8 mouse cellular contexts compared by ENCODE assay signal in the genomic region with DNA sequence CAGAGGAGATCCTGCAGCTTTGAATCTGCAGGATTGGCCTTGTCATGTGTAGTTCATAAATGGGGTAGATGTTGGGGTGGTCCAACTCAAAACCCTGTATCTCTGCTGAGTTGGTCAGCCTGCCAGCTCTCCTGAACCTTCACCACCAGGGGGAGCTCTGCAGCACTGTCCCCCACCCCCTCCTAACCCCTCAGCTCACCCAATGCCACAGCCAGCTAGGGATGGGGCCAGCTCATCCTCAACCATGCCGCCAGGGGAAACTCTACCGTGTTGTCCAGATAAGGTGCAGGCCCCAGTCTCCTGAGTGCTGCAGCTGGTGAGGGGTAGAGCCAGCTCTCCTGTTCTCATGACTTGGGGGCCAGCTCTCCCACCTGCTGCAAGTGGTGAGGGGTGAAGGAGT.
DNase-seq lines count a peak whose midpoint lies in the region; ATAC-seq and TF ChIP-seq lines count a peak whose summit lies in the region.

No protein-coding gene starts in this region.

- H3K9me3 ChIP-seq in neural tube, embryonic 15.5 days (replicated peaks) = no peaks in the 10 kb centered on the region

- WGBS in neural tube, embryonic 15.5 days = 45% methylated on average over 2 of the region's 2 CpGs

- no peaks in the 10 kb centered on the region for H3K27me3 ChIP-seq in neural tube, embryonic 15.5 days (replicated peaks)

- no peak overlapping the region for H3K4me3 ChIP-seq in neural tube, embryonic 15.5 days (replicated peaks)
- H3K4me3 ChIP-seq in cortical plate, adult 2 months (ENCODE audit: insufficient read depth, low read length) = no peak overlapping the region

- H3K4me1 ChIP-seq in neural tube, embryonic 15.5 days = no peaks in the 10 kb centered on the region
- no peaks in the 10 kb centered on the region for H3K4me1 ChIP-seq in cortical plate, adult 2 months (ENCODE audit: control insufficient read depth, insufficient read depth, low read length)

- peak; percentile 38; the same call in 1 of the 2 replicates for TF ChIP-seq CTCF in cortical plate, adult 2 months (IDR thresholded peaks at IDR 0.05; ENCODE audit: extremely low read depth, insufficient read depth, low read length)

- H3K27ac ChIP-seq in neural tube, embryonic 15.5 days (replicated peaks) = no peak overlapping the region
- H3K27ac ChIP-seq in cortical plate, adult 2 months (ENCODE audit: insufficient read depth, low read length) = no peak overlapping the region

- peak; percentile 30 for DNase-seq in neural tube, embryonic 10.5 days (ENCODE audit: extremely low spot score, low spot score)
- peak; percentile 40 for DNase-seq in T-cell, adult 2 months (ENCODE audit: low spot score)
- DNase-seq in heart, postnatal 36 days = peak; percentile 46 to 53
- peak; percentile 11 to 29 for DNase-seq in lung, adult 18-20 months
- DNase-seq in spleen, adult 12 weeks (ENCODE audit: low spot score) = peak; percentile 17
- no peak for DNase-seq in Muller cell, postnatal 12 days (ENCODE audit: inconsistent ontology term)

- no peak overlapping the region for H3K4me2 ChIP-seq in neural tube, embryonic 15.5 days

- no peak overlapping the region for H3K9ac ChIP-seq in neural tube, embryonic 15.5 days (replicated peaks)

- TF ChIP-seq POLR2A in cortical plate, adult 2 months (IDR thresholded peaks at IDR 0.05; ENCODE audit: extremely low read depth, insufficient read depth, low read length) = no peak

- intact Hi-C loops in heart, postnatal 36 days (cut with DNase I) = no loop called here

- no peaks in the 10 kb centered on the region for H3K36me3 ChIP-seq in neural tube, embryonic 15.5 days

- no peak for ATAC-seq in neural tube, embryonic 15.5 days (ENCODE audit: low FRiP score)
